Mouse (Mus musculus) gastrocnemius, postnatal 10 days (tissue): ENCODE measurements around the gene Prcc. TPM values are rescaled to one million over a fixed set of nuclear protein-coding genes. Genes with fewer than 3 reads are reported as not detected.

Source experiments
- DNase-seq: peaks from one replicate; pipeline ENCODE4 v3.0.0; 2021; ENCODE audit warnings: mixed read lengths
- long read RNA-seq, 2 experiments: library from polyadenylated mRNA; stranded (forward); transcript quantifications; one replicate each; pipeline ENCODE4 v2.0.0; 2021
- total RNA-seq, 2 experiments: library from RNA; stranded (reverse); gene quantifications; 2 replicates each; pipeline ENCODE4 v1.2.3; 2021

Prcc gene
- 10 to 100 TPM; 44.2 to 47.7 TPM for total RNA-seq
- long read RNA-seq, experiment 1, transcript Prcc-201 (7 exons, 2,099 nt): major isoform, 22 of 30 reads
- long read RNA-seq, experiment 1, partial matches to known transcripts: 6 of 30 reads
- long read RNA-seq, experiment 1, other reads (novel, unspliced or antisense): 2 of 30 reads
- long read RNA-seq, experiment 2, transcript Prcc-201 (7 exons, 2,099 nt): major isoform, 19 of 20 reads
- long read RNA-seq, experiment 2, partial matches to known transcripts: 1 of 20 reads
- long read RNA-seq, experiment 2, other reads (novel, unspliced or antisense): 0 of 20 reads

GRCm38 (mm10) chr3:87885281-87886003, at the start of gene Prcc:
Prcc (minus strand) TSS chr3:87885608.
- DNase-seq: peak; percentile 64

DNA sequence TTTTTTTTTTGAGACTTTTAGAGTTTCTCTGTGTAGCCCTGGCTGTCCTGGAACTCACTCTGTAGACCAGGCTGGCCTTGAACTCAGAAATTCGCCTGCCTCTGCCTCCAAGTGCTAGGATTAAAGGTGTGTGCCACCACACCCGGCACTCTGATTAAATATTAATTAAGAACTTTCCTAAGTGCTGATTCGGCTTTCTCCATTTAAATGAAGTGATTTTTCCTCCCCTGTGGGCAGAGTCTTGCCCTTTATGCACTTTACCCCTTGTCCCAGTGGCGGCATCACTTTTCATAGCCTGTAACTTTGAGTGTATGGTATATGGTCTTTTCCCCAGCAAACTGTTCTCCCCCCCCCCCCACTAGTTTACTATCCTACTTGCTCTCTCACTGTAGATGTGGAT, 49.8 kb upstream of the Prcc start:
- no peak for DNase-seq

GRCm38 (mm10) chr3:87934501-87934900, 49.1 kb upstream of the Prcc start:
- DNase-seq: no peak

DNA sequence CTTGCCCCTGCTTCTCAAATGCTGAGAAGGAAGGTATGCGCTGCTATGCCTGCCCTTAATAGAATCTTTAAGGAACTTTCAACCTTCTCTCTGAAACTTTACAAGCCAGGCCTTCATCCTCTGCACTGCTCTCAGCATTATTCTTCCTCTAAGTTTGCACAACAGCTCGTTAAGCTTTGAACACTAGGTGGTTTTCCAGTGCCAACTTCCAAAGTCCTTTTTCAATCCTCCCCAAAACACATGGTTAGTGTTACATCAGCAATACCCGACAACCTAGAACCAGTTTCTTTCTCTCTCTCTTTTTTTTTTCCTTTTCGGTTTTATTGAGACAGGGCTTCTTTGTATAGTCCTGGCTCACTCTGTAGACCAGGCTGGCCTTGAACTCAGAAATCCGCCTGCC, 48.6 kb upstream of the Prcc start:
- DNase-seq: no peak

GRCm38 (mm10) chr3:87930078-87930795, 44.8 kb upstream of the Prcc start, which contains the start of the genes Isg20l2 and Rrnad1:
Isg20l2 (plus strand) TSS chr3:87930314.
Rrnad1 (minus strand) TSS chr3:87930717.
- DNase-seq: peak; percentile 96

- no peak for DNase-seq
These were observed 44.1 kb upstream of the Prcc start for GRCm38 (mm10) chr3:87929341-87930077.

GRCm38 (mm10) chr3:87927452-87927851, 42.0 kb upstream of the Prcc start:
- DNase-seq: no peak

- no peak for DNase-seq
These were observed 39.6 kb upstream of the Prcc start for GRCm38 (mm10) chr3:87924996-87925395.

DNA sequence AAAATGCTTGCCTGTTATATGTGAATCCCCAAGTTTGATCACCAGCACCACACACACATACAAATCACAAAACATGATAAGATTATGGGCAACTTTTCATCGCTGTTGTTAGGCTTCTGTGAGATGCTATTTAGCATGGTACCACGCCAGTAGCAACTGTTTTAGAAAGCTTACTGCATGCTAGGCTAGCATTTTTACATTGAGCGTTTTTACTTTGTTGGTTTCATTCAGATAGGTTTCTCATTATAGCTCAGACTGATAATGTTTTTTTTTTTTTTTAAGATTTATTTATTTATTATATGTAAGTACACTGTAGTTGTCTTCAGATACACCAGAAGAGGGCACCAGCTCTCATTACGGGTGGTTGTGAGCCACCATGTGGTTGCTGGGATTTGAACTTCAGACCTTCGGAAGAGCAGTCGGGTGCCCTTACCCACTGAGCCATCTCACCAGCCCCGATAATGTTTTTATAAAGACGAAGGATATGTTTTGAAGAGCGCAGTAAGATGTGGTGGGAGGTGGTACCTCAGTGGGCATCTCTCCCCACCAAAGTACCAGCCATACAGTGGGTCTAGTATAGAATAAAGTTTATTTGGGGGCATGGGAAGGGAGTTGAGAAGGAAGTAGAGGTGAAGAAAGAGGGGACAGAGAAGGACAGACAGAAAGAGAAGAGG, 35.0 kb upstream of the Prcc start:
- DNase-seq: no peak

GRCm38 (mm10) chr3:87919336-87920108, 34.1 kb upstream of the Prcc start, which contains the start of gene Mrpl24:
Mrpl24 (plus strand) TSS chr3:87919506.
- DNase-seq: peak; percentile 57

GRCm38 (mm10) chr3:87918551-87918950, 33.1 kb upstream of the Prcc start:
- no peak for DNase-seq

GRCm38 (mm10) chr3:87916990-87917389, 31.6 kb upstream of the Prcc start:
- no peak for DNase-seq

DNA sequence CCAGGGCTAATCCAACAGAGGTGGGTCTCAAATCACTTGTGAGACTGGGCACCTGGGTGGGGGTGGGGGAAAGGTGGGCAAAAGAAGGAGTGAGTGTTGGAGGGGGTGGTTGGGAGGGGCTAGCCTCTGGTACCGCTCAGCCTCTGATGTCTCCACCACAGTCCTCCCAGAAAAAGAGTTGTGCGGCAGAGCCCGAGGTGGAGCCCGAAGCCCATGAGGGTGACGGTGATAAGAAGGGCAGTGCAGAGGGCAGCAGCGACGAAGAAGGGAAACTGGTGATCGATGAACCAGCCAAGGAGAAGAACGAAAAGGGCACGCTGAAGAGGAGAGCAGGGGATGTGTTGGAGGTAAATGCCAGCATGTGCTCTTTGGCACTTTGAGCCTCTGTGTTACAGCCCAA, 28.5 kb upstream of the Prcc start:
- DNase-seq: no peak

GRCm38 (mm10) chr3:87913491-87913890, 28.1 kb upstream of the Prcc start:
- no peak for DNase-seq

- DNase-seq: peak; percentile 73
These were observed 25.2 kb upstream of the Prcc start for GRCm38 (mm10) chr3:87910573-87911141.

DNA sequence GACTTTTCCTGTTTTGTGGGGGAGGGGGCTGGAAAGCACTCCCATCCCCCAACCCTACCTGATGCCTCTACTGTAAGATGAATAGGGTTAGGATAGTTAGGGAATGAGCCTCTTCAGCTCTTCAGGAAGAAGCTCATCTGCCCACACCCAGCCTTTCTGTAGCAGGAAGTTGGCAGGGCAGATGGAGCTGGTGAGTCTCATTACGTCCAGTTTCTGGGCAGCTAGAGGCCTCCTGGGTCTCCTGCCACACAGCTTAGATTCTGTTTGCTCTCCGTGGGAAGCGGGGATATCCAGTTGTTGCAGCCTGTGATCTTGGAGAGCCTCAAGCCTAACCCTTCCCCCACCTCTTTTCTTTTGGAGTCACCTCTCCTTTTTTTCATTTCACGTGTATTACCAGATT, 24.5 kb upstream of the Prcc start:
- DNase-seq: no peak

DNA sequence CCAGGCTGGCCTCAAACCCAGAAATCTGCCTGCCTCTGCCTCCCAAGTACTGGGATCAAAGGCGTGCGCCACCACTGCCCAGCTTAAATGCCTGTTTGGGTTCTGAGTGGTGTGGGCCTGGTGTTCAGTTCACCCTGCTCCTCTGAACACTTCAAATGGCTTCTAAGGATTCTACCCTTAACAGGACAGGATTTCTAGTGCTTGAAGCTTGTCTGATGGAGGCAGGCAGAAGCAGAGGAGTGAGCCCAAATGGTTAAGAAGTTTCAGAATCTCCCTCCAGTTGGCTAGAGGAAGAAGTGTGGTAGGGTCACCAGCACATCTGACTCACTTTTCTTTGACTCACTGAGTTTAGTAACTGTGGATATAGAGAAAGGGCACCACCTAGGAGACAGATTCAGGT, 24.0 kb upstream of the Prcc start:
- DNase-seq: no peak

DNA sequence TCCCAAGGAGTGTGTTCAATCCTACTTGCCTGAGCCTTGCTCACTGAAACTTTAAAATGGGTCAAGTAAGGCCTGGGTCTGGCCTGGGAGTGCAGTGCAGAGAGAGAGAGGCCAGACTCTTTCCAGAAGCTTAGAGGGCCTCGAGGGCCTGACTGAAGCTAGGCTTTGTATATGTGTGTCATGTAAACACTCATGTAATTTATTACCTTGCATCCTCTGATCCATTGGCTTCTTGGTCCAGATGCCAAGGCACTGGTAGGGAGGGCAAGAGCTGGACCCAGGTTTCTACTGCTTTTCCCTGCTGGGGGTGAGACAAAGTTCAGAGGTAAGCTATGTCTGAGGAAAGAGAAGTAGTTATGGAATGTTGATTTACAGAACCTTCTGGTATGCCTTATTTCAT, 22.5 kb upstream of the Prcc start:
- DNase-seq: no peak

DNA sequence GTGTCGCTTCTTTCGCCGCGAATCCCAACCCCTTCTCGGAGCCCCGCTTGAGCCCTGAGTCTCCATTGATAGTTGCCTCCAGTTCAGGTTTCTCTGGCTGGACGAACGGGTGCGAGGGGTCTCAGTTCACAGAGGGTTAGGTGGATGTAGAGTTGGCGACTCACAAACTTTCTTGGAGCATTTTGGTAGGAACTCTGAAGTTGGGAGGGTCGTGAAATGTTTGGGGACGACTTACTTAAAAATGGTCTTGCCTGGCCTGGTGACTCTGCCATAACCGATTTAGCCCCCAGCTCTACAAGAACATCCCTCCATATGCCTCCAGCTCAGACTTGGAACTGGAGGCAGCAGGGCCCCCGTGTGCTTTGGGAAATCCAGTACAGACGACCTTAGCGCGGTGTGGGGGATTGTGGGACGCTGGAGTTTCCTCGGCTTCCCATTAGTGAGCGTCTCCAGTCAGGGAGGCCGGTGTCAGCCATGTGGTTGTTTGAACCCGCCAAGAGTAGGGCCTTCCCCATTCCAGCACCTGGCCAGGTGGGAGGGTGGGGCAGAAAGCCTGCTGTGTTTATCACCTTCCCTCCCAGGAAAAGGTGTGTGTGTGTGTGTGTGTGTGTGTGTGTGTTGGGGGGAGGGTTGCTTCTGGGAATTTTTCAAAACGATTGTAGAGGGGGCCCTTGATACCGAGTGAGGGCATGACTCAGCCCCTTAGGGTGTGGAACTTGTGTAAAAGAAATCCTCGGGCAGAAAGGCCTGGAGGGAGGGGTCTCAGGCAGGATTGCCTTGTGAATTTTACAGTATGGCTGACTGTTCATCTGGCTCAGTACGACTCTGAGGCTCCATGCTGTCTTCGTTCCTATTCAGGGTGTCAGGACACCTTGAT, 21.8 kb upstream of the Prcc start:
- DNase-seq: peak; percentile 30

DNA sequence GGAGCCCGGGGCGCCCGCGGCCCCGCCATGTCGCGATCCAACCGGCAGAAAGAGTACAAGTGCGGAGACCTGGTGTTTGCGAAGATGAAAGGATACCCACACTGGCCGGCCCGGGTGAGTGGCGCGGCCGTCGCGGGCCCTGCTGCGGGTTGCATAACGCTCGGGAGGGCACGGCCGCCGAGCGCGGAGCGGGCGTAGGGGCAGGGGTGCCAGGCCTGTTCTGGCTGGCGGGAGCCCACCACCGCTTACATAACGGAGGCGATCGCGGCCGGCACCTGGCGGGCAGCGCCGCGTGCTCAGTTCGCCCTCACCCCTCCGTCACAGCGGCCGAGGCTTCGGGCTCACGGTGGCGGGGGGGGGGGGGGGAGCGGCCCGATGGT, 21.2 kb upstream of the Prcc start:
- DNase-seq: peak; percentile 74
